Mouse (Mus musculus): ENCODE measurements around the gene Ncoa7. TPM values are rescaled to one million over a fixed set of nuclear protein-coding genes. Genes with fewer than 3 reads are reported as not detected.

Gene Ncoa7
- polyA plus RNA-seq, 1 experiment: 2.4 TPM

GRCm38 (mm10) chr10:30756064-30756463 lies 47.1 kb downstream of the Ncoa7 start:
- no peak for TF ChIP-seq POLR2A (IDR thresholded peaks at IDR 0.05; ENCODE audit: low read depth, low read length)
- TF ChIP-seq CTCF (IDR thresholded peaks at IDR 0.05; ENCODE audit: extremely low read depth, insufficient read length, insufficient replicate concordance, low read depth, low read length): no peak
- Histone ChIP-seq H3K4me1 (ENCODE audit: control insufficient read depth, insufficient read depth, insufficient read length, low read length) (no peaks in the 10 kb centered on the region; the same call in 1 of the 2 replicates), H3K27me3 (ENCODE audit: control insufficient read depth, insufficient read depth, low read length) (no peaks in the 10 kb centered on the region; the same call in 1 of the 2 replicates), H3K27ac (ENCODE audit: insufficient read depth, low read depth, low read length) (no peak overlapping the region), H3K36me3 (ENCODE audit: control insufficient read depth, insufficient read depth, low read length) (no peaks in the 10 kb centered on the region), H3K4me3 (ENCODE audit: low read depth, low read length) (no peak overlapping the region)

- Histone ChIP-seq H3K4me1 (ENCODE audit: control insufficient read depth, insufficient read depth, insufficient read length, low read length) (no peaks in the 10 kb centered on the region), H3K27ac (ENCODE audit: insufficient read depth, low read depth, low read length) (no peak overlapping the region), H3K27me3 (ENCODE audit: control insufficient read depth, insufficient read depth, low read length) (no peaks in the 10 kb centered on the region; the same call in 1 of the 2 replicates), H3K36me3 (ENCODE audit: control insufficient read depth, insufficient read depth, low read length) (no peaks in the 10 kb centered on the region), H3K4me3 (ENCODE audit: low read depth, low read length) (no peak overlapping the region)
- 13% methylated on average over 4 of the region's 4 CpGs for WGBS
- no peak for TF ChIP-seq CTCF (IDR thresholded peaks at IDR 0.05; ENCODE audit: extremely low read depth, insufficient read length, insufficient replicate concordance, low read depth, low read length)
- no peak for TF ChIP-seq POLR2A (IDR thresholded peaks at IDR 0.05; ENCODE audit: low read depth, low read length)
These were observed 48.2 kb downstream of the Ncoa7 start for GRCm38 (mm10) chr10:30754825-30755457.

GRCm38 (mm10) chr10:30754082-30754481 lies 49.0 kb downstream of the Ncoa7 start:
- Histone ChIP-seq H3K4me3 (ENCODE audit: low read depth, low read length) (no peak overlapping the region), H3K4me1 (ENCODE audit: control insufficient read depth, insufficient read depth, insufficient read length, low read length) (no peaks in the 10 kb centered on the region), H3K27ac (ENCODE audit: insufficient read depth, low read depth, low read length) (no peak overlapping the region), H3K36me3 (ENCODE audit: control insufficient read depth, insufficient read depth, low read length) (no peaks in the 10 kb centered on the region), H3K27me3 (ENCODE audit: control insufficient read depth, insufficient read depth, low read length) (no peaks in the 10 kb centered on the region; the same call in 1 of the 2 replicates)
- WGBS: 88% methylated on average over 3 of the region's 3 CpGs
- TF ChIP-seq POLR2A (IDR thresholded peaks at IDR 0.05; ENCODE audit: low read depth, low read length) (no peak), CTCF (IDR thresholded peaks at IDR 0.05; ENCODE audit: extremely low read depth, insufficient read length, insufficient replicate concordance, low read depth, low read length) (no peak)

GRCm38 (mm10) chr10:30752485-30752884 lies 50.6 kb downstream of the Ncoa7 start:
- TF ChIP-seq POLR2A (IDR thresholded peaks at IDR 0.05; ENCODE audit: low read depth, low read length) (no peak), CTCF (IDR thresholded peaks at IDR 0.05; ENCODE audit: extremely low read depth, insufficient read length, insufficient replicate concordance, low read depth, low read length) (no peak)
- Histone ChIP-seq H3K27ac (ENCODE audit: insufficient read depth, low read depth, low read length) (no peak overlapping the region), H3K27me3 (ENCODE audit: control insufficient read depth, insufficient read depth, low read length) (no peaks in the 10 kb centered on the region; the same call in 1 of the 2 replicates), H3K4me1 (ENCODE audit: control insufficient read depth, insufficient read depth, insufficient read length, low read length) (no peaks in the 10 kb centered on the region), H3K4me3 (ENCODE audit: low read depth, low read length) (no peak overlapping the region), H3K36me3 (ENCODE audit: control insufficient read depth, insufficient read depth, low read length) (no peaks in the 10 kb centered on the region)
- 80% methylated on average over 3 of the region's 3 CpGs for WGBS

GRCm38 (mm10) chr10:30751586-30751985 lies 51.5 kb downstream of the Ncoa7 start:
- WGBS: 89% methylated on average over 4 of the region's 4 CpGs
- TF ChIP-seq POLR2A (IDR thresholded peaks at IDR 0.05; ENCODE audit: low read depth, low read length) (no peak), CTCF (IDR thresholded peaks at IDR 0.05; ENCODE audit: extremely low read depth, insufficient read length, insufficient replicate concordance, low read depth, low read length) (no peak)

GRCm38 (mm10) chr10:30749807-30750206 lies 53.3 kb downstream of the Ncoa7 start:
- Histone ChIP-seq H3K4me3 (ENCODE audit: low read depth, low read length) (no peak overlapping the region), H3K36me3 (ENCODE audit: control insufficient read depth, insufficient read depth, low read length) (no peaks in the 10 kb centered on the region), H3K27ac (ENCODE audit: insufficient read depth, low read depth, low read length) (no peak overlapping the region), H3K27me3 (ENCODE audit: control insufficient read depth, insufficient read depth, low read length) (no peaks in the 10 kb centered on the region), H3K4me1 (ENCODE audit: control insufficient read depth, insufficient read depth, insufficient read length, low read length) (no peaks in the 10 kb centered on the region)
- TF ChIP-seq CTCF (IDR thresholded peaks at IDR 0.05; ENCODE audit: extremely low read depth, insufficient read length, insufficient replicate concordance, low read depth, low read length) (no peak), POLR2A (IDR thresholded peaks at IDR 0.05; ENCODE audit: low read depth, low read length) (no peak)
- WGBS: 79% methylated on average over 4 of the region's 4 CpGs

More at GRCm38 (mm10) chr10:30751586-30751985, 51.5 kb downstream of the Ncoa7 start:
- Histone ChIP-seq H3K27ac (ENCODE audit: insufficient read depth, low read depth, low read length) (no peak overlapping the region), H3K36me3 (ENCODE audit: control insufficient read depth, insufficient read depth, low read length) (no peaks in the 10 kb centered on the region), H3K4me1 (ENCODE audit: control insufficient read depth, insufficient read depth, insufficient read length, low read length) (no peaks in the 10 kb centered on the region), H3K4me3 (ENCODE audit: low read depth, low read length) (no peak overlapping the region), H3K27me3 (ENCODE audit: control insufficient read depth, insufficient read depth, low read length) (no peaks in the 10 kb centered on the region)

- H3K27me3 ChIP-seq (ENCODE audit: control insufficient read depth, insufficient read depth, low read length): no peaks in the 10 kb centered on the region
- 76% methylated on average over 3 of the region's 3 CpGs for WGBS
- TF ChIP-seq CTCF (IDR thresholded peaks at IDR 0.05; ENCODE audit: extremely low read depth, insufficient read length, insufficient replicate concordance, low read depth, low read length) (no peak), POLR2A (IDR thresholded peaks at IDR 0.05; ENCODE audit: low read depth, low read length) (no peak)
- no peak overlapping the region for H3K27ac ChIP-seq (ENCODE audit: insufficient read depth, low read depth, low read length)
- H3K4me3 ChIP-seq (ENCODE audit: low read depth, low read length): no peak overlapping the region
- no peaks in the 10 kb centered on the region for H3K4me1 ChIP-seq (ENCODE audit: control insufficient read depth, insufficient read depth, insufficient read length, low read length)
- no peaks in the 10 kb centered on the region for H3K36me3 ChIP-seq (ENCODE audit: control insufficient read depth, insufficient read depth, low read length)
These were observed 57.7 kb downstream of the Ncoa7 start for GRCm38 (mm10) chr10:30745238-30745974.

All from small intestine, adult 2 months (tissue).